Mouse (Mus musculus) macrophage (primary cell): ENCODE measurements at regions not wholly inside any gene's neighbourhood (a gene's known extent, or its start where the extent isn't known, plus 50 kb on each side); places are given as distances from the start of the nearest gene placed in this dataset.

Experiments used
- H3K27ac ChIP-seq: fragments of 350-480 bp; formaldehyde crosslinking; 2 replicates; pipeline ENCODE4 v1.9.0; 2021
- H3K36me3 ChIP-seq: fragments of 350-480 bp; formaldehyde crosslinking; 2 replicates; pipeline ENCODE4 v1.9.0; 2021; ENCODE audit errors: inconsistent target
- H3K4me3 ChIP-seq: fragments of 350-480 bp; formaldehyde crosslinking; 2 replicates; pipeline ENCODE4 v1.9.0; 2021; ENCODE audit errors: inconsistent target
- H3K79me2 ChIP-seq: fragments of 350-480 bp; formaldehyde crosslinking; 2 replicates; pipeline ENCODE4 v1.9.0; 2021; ENCODE audit errors: inconsistent target
- WGBS: methylation state at CpG from one replicate; pipeline ENCODE4 v1.1.7; 2026; ENCODE audit warnings: inconsistent platforms; ENCODE audit not compliant: missing documents; 5-methylcytosine and 5-hydroxymethylcytosine counted together

DNA sequence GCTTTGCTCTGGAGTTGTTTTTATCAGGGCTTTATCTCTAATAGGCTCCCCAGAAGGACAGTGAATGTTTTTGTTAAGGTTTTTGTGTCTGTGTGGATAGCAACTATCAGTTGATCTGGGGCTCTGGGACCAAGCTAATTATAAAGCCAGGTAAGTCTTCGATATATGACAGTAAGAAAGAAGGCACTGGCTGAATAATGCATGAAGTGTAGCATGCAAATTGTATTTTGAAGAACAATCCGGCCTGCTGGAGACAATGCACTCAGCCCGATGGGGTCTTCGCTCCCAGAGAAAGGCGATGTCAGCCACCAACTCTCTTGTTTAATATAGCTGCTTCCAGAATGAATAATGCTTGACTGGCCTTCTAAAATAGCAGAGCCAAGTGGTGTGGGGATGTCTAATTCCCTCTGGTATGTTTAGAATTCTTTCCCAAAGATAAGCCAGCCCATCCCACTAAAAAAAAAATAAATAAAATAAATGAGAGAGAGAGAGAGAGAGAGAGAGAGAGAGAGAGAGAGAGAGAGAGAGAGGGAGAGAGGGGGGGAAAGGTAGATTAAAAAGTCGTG lies 68.6 kb downstream of the Dad1 start:
- WGBS, result 87% methylated on average over 6 of the region's 6 CpGs

DNA sequence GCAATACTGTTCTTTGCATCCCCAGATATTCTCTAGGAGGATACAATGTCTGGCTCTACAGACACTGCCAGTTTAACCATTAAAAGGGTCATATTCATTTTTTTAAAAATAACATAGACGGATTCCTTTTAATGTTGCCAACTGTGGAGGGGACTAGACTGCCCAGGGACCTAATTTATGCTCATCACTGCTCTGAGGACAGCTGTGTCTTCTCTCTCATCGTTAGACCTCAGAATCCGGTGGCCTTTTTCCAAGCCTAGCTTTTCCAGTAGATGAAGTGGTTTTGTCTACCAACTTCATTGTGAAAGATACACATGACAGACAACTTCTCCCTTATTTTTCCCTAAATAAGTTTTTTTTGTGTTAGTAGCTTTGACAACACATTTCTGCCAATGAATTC lies 70.0 kb downstream of the Dad1 start:
- H3K36me3 ChIP-seq, result no peaks in the 10 kb centered on the region
- H3K4me3 ChIP-seq, result no peak overlapping the region
- WGBS, result 92% methylated on average over 3 of the region's 3 CpGs
- H3K27ac ChIP-seq, result no peak overlapping the region
- H3K79me2 ChIP-seq, result no peaks in the 10 kb centered on the region

More for the DNA sequence above, 68.6 kb downstream of the Dad1 start:
- Histone ChIP-seq H3K36me3 (no peaks in the 10 kb centered on the region), H3K27ac (no peak overlapping the region), H3K79me2 (no peaks in the 10 kb centered on the region), H3K4me3 (no peak overlapping the region)

DNA sequence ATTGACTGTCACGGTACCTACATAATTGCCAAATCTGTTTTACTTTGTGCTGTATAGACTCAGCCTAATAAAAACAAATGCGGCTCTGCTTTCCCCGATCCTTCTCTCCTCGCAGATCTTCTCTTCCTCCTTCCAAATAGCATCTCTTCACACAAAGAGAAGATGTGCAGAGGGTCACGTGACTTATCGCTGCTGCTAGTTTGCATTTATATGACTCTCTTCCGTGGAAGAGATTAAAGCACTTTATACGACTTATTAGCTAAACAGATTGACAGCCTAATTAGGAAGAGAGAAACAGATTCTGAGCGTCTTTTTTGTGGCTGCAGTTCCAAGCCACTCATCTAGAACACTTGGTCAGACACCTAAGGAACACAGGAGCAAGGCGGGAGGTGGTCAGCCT lies 71.1 kb downstream of the Dad1 start:
- H3K79me2 ChIP-seq, result no peaks in the 10 kb centered on the region
- no peak overlapping the region for H3K4me3 ChIP-seq
- WGBS, result 94% methylated on average over 10 of the region's 10 CpGs
- no peak overlapping the region for H3K27ac ChIP-seq
- no peaks in the 10 kb centered on the region for H3K36me3 ChIP-seq

DNA sequence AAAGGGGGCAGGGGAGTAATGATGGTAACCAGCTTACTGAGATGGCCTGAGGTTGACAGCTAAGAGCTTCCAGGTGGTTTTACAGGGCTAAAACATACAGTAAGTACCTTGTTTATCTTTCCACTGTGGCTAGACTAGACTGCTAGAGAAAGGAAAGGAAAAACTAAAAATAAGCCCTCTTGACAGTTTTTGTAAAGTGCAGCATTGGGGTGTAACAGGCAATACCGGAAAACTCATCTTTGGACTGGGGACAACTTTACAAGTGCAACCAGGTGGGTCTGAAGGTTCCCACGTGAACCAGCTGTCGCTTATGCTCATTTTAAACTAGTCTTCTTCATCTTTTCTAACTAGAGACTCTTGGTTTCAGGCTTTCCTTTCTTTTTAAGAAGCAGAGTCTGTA lies 72.6 kb downstream of the Dad1 start:
- H3K79me2 ChIP-seq, result no peaks in the 10 kb centered on the region
- 82% methylated on average over 3 of the region's 3 CpGs for WGBS

DNA sequence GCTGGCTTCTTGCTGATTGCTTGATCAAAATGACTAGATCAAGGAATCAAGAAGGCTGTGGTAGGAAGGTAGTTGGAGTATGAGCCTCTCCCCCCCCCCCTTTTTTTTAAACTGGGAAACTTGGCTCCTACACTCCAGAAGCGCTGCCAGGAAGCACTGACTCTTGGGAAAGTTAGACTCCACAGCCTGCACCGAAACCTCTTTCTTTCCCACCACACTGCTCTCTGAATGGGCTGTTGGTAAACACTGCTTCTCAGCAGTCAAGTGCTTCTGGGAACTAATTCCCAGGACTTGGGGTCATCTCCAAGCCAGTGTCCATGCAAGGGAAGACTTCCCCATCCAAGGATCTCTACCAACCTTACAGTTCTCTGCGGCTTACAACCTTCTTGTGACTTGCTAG lies 73.2 kb downstream of the Dad1 start:
- H3K27ac ChIP-seq, result no peak overlapping the region
- no peaks in the 10 kb centered on the region for H3K36me3 ChIP-seq
- 97% methylated on average over 3 of the region's 3 CpGs for WGBS
- H3K4me3 ChIP-seq, result no peak overlapping the region
- no peaks in the 10 kb centered on the region for H3K79me2 ChIP-seq

More for the DNA sequence above, 72.6 kb downstream of the Dad1 start:
- Histone ChIP-seq H3K4me3 (no peak overlapping the region), H3K27ac (no peak overlapping the region), H3K36me3 (no peaks in the 10 kb centered on the region)

DNA sequence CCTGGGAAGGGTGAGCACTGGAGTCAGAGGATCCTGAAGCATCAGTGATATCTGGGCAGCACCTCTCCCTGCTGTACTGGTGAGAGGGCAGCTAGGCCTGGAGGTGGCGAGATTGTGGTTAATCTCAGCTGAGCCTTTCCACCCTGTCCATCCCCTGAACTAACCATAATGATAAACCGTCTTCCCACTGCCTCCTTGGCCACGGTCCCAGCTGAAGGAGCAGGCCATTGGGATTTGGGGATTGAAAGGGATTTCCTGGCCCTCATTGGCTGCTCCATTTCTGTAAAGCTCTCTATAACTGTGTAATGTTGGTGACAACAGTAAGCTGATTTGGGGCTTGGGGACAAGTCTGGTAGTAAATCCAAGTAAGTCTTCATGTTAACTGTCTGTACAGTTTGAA lies 73.6 kb downstream of the Dad1 start:
- 86% methylated on average over 3 of the region's 3 CpGs for WGBS
- Histone ChIP-seq H3K4me3 (no peak overlapping the region), H3K27ac (no peak overlapping the region), H3K36me3 (no peaks in the 10 kb centered on the region), H3K79me2 (no peaks in the 10 kb centered on the region)

DNA sequence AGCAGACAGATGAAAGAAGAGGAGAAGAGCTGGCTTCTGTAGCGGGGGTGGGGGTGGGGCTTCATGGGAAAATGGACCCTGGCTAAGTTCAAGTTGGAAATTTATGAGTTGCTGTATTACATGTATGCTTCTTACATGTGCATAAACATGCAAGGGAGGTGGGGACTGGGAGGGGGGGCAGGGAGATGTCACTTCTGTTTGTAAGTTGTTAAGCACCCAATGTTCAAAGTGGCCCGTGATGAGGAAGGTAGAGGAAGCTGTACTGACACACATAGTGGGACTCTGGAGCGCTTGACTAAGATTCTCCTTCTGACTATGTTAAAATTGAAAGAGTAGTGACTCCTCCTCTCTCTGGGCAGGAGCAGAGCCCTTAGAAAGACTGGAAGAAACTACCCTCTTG lies 75.0 kb downstream of the Dad1 start:
- no peak overlapping the region for H3K4me3 ChIP-seq
- no peaks in the 10 kb centered on the region for H3K36me3 ChIP-seq
- no peaks in the 10 kb centered on the region for H3K79me2 ChIP-seq
- WGBS, result 89% methylated on average over 3 of the region's 3 CpGs
- no peak overlapping the region for H3K27ac ChIP-seq

DNA sequence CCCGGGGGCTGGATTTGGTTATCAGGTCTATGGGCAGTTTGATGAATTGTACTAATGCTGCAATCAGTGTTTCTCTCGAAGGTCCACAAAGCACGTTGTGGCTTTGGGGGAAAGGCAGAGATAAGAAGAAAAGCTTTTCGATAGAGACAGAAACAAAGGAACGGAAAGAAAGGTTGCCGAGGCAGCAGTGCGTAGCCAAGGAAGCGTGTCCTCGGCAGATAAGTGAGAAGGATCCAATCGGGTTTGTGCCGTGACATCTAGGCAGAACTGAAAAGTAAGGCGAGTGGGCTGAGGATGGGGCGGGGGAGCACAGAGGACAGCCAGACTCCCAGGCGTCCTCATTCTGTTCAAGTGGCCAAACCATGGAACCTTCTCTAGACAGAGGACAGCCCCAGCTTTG lies 77.4 kb downstream of the Dad1 start:
- 33% methylated on average over 14 of the region's 14 CpGs for WGBS

DNA sequence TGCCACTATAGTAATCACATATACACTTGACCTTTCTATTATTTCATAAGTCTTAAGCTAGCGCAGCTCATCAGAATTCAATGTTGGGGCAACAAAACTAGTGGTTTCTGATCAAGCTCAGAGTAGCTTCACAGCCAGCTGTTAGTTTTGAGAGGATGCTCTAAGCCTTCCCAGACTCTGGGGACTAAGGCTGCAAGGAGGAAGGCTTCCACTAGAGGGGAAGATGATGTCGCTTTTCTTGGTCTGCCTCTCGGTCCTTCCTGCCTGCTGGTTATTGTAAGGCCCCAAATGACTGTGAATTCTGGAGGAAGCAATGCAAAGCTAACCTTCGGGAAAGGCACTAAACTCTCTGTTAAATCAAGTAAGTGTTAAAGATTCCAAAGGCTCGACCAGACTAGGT lies 78.4 kb downstream of the Dad1 start:
- Histone ChIP-seq H3K79me2 (no peaks in the 10 kb centered on the region), H3K27ac (no peak overlapping the region), H3K4me3 (no peak overlapping the region), H3K36me3 (no peaks in the 10 kb centered on the region)
- 84% methylated on average over 5 of the region's 5 CpGs for WGBS

More for the DNA sequence above, 77.4 kb downstream of the Dad1 start:
- H3K27ac ChIP-seq, result no peak overlapping the region
- H3K36me3 ChIP-seq, result no peaks in the 10 kb centered on the region
- no peak overlapping the region for H3K4me3 ChIP-seq
- no peaks in the 10 kb centered on the region for H3K79me2 ChIP-seq

DNA sequence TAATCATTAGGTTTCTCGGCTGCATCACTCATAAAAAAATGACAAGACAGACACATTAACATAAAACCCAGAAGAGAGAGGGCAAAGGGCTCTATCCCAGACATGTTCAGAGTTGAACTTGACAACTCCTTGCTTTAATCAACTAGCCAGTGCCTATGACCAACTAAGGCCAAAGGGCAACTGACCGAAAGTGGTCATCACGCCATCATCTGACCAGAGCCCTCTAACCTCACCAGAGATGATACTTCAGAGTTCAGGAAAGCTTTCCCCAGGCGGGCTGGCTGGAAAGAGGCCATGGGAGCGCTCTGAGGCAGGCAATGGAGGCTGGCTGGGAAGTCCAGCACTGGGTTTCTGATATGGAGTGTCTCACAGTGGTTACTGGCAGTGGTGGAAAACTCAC lies 80.6 kb downstream of the Dad1 start:
- H3K36me3 ChIP-seq, result no peaks in the 10 kb centered on the region
- no peak overlapping the region for H3K4me3 ChIP-seq
- H3K27ac ChIP-seq, result no peak overlapping the region
- H3K79me2 ChIP-seq, result no peaks in the 10 kb centered on the region
- WGBS, result 94% methylated on average over 5 of the region's 5 CpGs

DNA sequence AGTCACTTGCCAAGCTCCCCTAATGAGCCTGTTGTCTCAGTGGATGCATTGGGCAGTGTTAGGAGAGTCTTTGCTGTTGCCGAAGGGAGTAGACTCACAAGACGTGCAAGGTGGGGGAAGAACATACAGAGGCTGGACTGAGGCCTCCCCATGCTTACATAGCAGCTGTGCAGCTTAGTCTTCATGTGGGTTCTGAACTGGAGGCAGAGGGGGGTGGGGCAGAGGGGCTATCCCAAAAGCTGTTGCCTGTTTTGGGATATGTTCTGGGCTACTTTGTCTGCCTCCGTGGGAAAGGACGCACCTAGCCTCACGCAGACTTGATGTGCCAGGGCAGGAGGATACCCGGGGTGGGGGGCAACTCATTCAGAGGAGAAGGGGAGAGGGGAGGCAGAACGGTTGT lies 84.7 kb downstream of the Dad1 start:
- H3K4me3 ChIP-seq, result no peak overlapping the region
- WGBS, result 100% methylated on average over 3 of the region's 7 CpGs
- H3K36me3 ChIP-seq, result no peaks in the 10 kb centered on the region
- H3K79me2 ChIP-seq, result no peaks in the 10 kb centered on the region
- H3K27ac ChIP-seq, result no peak overlapping the region

DNA sequence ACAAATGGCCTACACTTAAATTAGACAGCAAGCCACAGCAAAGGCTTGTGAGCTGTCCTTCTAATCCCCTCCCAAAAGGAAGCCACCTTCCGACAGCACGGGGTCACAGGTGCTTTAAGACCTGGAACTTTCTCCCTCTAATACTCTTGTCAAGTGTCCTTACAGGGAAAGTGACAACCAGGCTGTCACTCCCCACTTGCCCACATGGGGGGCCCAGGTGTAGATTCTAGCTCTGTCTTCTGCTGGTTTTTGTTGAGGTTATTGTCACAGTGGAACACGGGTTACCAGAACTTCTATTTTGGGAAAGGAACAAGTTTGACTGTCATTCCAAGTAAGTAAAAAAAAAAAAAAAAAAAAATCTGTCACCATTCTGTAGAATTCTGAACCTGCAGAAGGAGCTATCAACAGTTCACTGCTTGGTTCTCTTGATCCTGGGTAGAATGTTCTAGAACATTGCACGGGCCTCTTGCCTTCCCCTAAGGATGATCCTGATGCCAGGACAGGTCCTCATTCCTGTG lies 85.4 kb downstream of the Dad1 start:
- Histone ChIP-seq H3K27ac (no peak overlapping the region), H3K79me2 (no peaks in the 10 kb centered on the region), H3K4me3 (no peak overlapping the region), H3K36me3 (no peaks in the 10 kb centered on the region)
- WGBS, result 63% methylated on average over 4 of the region's 4 CpGs

DNA sequence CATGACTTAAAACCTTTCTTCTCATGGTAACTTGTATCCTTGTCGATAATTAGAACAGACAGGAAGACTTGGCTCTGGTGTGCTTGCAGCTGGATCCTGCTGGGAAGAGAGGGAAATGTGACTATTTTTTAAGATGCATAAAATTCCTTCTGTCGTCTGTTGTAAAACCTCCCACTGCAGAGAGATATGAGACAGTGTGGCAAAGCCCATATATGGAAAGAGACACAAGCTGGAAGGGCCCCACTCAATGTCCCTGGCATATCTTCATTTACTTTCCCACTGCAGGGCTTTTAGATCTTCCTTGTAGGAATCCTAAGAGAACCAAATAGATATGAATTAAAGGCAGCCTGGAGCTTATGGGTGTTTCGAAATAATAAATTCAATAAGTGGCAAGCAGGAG lies 87.8 kb downstream of the Dad1 start:
- Histone ChIP-seq H3K4me3 (no peak overlapping the region), H3K79me2 (no peaks in the 10 kb centered on the region), H3K36me3 (no peaks in the 10 kb centered on the region), H3K27ac (no peak overlapping the region)
- WGBS, result 69% methylated on average over 3 of the region's 3 CpGs

DNA sequence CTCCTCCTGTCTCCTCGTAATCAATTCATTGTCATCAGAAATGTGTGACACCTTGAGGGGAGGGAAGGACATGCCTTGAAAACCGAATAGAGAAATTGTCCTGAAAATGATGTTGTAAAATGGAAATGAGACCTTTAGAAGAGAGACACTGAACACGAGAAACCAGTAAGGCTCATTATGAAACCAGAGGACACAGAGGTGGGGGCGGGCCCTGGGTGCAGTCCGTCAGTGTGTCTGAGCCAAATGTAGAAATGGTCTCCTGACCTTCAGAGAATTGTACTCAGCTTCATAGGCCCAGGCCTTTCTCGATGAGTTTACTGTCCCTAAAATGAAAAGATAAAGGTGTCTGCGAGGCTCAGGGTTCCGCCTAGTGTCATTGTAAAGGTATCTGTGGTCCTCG lies 89.0 kb downstream of the Dad1 start:
- Histone ChIP-seq H3K27ac (no peak overlapping the region), H3K4me3 (no peak overlapping the region), H3K79me2 (no peaks in the 10 kb centered on the region), H3K36me3 (no peaks in the 10 kb centered on the region)
- WGBS, result 92% methylated on average over 9 of the region's 9 CpGs

DNA sequence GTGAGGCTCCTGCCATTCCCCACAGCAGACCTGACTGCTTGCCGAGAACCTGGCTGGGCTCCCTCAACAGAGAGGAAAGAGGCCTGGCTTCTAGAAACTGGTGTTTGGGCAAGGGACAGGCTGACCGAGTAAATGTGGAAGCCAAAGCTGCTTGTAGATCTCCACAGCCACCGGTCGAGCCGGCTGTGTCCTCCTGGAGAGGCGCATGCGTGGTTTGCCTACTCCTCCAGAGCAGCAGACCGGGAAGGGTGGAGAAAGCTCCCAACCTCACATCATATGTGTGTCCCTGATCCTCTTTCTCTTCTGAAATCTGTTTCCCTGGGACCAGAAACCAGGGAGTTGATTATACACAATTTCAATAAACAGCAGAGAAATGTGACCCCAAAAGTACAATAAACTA lies 92.0 kb downstream of the Dad1 start:
- H3K27ac ChIP-seq, result no peak overlapping the region

DNA sequence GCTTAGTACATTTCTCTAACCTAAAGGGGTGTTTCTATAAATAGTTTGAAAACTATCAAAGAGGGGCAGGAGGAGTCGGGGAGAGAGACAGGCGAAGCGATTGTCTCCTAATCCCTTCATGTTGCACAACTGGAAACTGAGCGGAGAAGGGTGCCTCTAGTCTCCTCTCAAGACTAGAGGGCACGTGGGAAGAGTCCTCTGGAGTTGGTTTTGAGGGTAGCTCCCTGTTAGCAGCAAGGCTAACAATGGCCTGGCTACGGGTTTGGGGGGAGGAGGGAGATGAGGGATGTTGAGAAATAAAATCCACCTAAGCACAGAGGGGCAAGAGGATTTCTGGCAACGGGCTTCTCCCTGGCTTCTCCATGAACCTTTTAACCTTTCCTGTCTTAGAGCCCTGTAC lies 92.7 kb downstream of the Dad1 start:
- no peaks in the 10 kb centered on the region for H3K79me2 ChIP-seq
- H3K27ac ChIP-seq, result no peak overlapping the region
- H3K4me3 ChIP-seq, result no peak overlapping the region
- WGBS, result 88% methylated on average over 7 of the region's 7 CpGs
- H3K36me3 ChIP-seq, result no peaks in the 10 kb centered on the region

More for the DNA sequence above, 92.0 kb downstream of the Dad1 start:
- 97% methylated on average over 8 of the region's 8 CpGs for WGBS
- Histone ChIP-seq H3K36me3 (no peaks in the 10 kb centered on the region), H3K79me2 (no peaks in the 10 kb centered on the region), H3K4me3 (no peak overlapping the region)
